Mouse (Mus musculus) erythroblast, embryonic 14.5 days (primary cell): ENCODE results near the gene Xcr1. TPM values are rescaled to one million over a fixed set of nuclear protein-coding genes. Genes with fewer than 3 reads are reported as not detected.

Experiments
- H3K27me3 ChIP-seq: 2 replicates; pipeline ENCODE4 v1.6.1; 2012; ENCODE audit warnings: inconsistent platforms; ENCODE audit not compliant: control insufficient read depth
- H3K36me3 ChIP-seq: 2 replicates; pipeline ENCODE4 v1.6.1; 2012; ENCODE audit warnings: mild to moderate bottlenecking, inconsistent platforms; ENCODE audit not compliant: control insufficient read depth
- H3K4me1 ChIP-seq: 2 replicates; pipeline ENCODE4 v1.6.1; 2012; ENCODE audit warnings: inconsistent platforms; ENCODE audit not compliant: control insufficient read depth
- H3K4me3 ChIP-seq: replicated peaks from 2 replicates; pipeline ENCODE3; 2012; ENCODE audit warnings: moderate library complexity, mild to moderate bottlenecking, inconsistent platforms
- H3K9me3 ChIP-seq: 2 replicates; pipeline ENCODE4 v1.6.1; 2012; ENCODE audit warnings: low read length, inconsistent platforms, mixed read lengths; ENCODE audit not compliant: control insufficient read depth
- GATA1 ChIP-seq: IDR thresholded peaks from 2 replicates; pipeline ENCODE4 v1.6.1; 2012; ENCODE audit warnings: low read length, inconsistent platforms, mixed read lengths
- TAL1 ChIP-seq: IDR thresholded peaks from 3 replicates; pipeline ENCODE4 v1.6.1; 2012; ENCODE audit warnings: low read length, inconsistent platforms, mixed read lengths
- polyA plus RNA-seq: library from polyadenylated mRNA; stranded (reverse); fragments of >175 nt; gene quantifications from 2 replicates; pipeline ENCODE4 v1.2.3, GENCODE M21; 2012

Xcr1 gene
- polyA plus RNA-seq, 1 experiment, result not detected

DNA sequence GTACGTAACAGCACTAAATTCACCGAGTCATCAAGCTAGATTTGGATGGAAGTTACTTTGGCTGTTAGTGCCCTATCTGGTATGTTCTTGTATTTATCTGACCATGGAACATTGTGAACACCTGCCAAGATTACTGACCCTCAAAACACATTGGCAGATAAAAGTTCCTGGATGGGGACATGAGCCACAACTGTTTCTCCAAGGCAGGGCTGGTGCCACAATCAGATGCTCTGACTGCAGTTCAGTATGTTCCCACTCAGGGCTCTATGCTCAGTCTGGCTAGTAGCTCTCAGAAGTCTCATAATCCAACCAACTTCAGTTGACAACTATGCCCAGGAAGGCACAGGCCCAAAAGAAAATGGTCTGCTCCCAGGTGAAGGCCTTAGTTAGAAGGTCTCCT is 59.4 kb downstream of the Xcr1 start:
- H3K27me3 ChIP-seq, result no peaks in the 10 kb centered on the region
- H3K4me1 ChIP-seq, result no peaks in the 10 kb centered on the region
- no peak for TF ChIP-seq GATA1
- TF ChIP-seq TAL1, result no peak
- H3K4me3 ChIP-seq, result no peak overlapping the region
- H3K36me3 ChIP-seq, result peaks cover 47% of the 10 kb centered on the region
- H3K9me3 ChIP-seq, result no peaks in the 10 kb centered on the region

Other genes with a start within 250 kb of the Xcr1 start
- gene Slc6a20b, start 229.5 kb downstream of the Xcr1 start, polyA plus RNA-seq, result 0.29 TPM in 1 of 2 replicates, not detected in the other
- 0.01 TPM in 1 of 2 replicates, not detected in the other for gene Ccr9, start 183.6 kb downstream of the Xcr1 start, polyA plus RNA-seq
- gene Slc6a20a, start 183.1 kb downstream of the Xcr1 start, polyA plus RNA-seq, result 0.23 and 0.45 TPM in 2 replicates
- gene Lztfl1, start 144.3 kb downstream of the Xcr1 start, polyA plus RNA-seq, result 0.10 and 0.38 TPM in 2 replicates
- gene Cxcr6, start 55.6 kb downstream of the Xcr1 start, polyA plus RNA-seq, result 0.03 TPM in 1 of 2 replicates, not detected in the other
- 0.07 and 0.08 TPM in 2 replicates for gene Fyco1, start 10.1 kb downstream of the Xcr1 start, polyA plus RNA-seq
- not detected in 2 replicates for gene Ccr1, start 106.7 kb upstream of the Xcr1 start, polyA plus RNA-seq
- gene Ccr1l1, start 116.4 kb upstream of the Xcr1 start, polyA plus RNA-seq, result not detected in 2 replicates
- gene Ccr3, start 159.9 kb upstream of the Xcr1 start, polyA plus RNA-seq, result not detected in 2 replicates
- not detected in 2 replicates for gene Ccr2, start 239.9 kb upstream of the Xcr1 start, polyA plus RNA-seq